Mouse (Mus musculus): ENCODE results near the gene Fam78b. TPM values are rescaled to one million over a fixed set of nuclear protein-coding genes. Genes with fewer than 3 reads are reported as not detected.

The Fam78b gene
- polyA plus RNA-seq, 1 experiment from 2014 or later, result 9.3 TPM

GRCm38 (mm10) chr1:167034435-167034834, 33.2 kb downstream of the Fam78b start:
- H3K27me3 ChIP-seq (replicated peaks), result no peaks in the 10 kb centered on the region
- WGBS, result 88% methylated on average over 1 of the region's 1 CpGs
- H3K9ac ChIP-seq (replicated peaks), result no peak overlapping the region
- peaks cover 14% of the 10 kb centered on the region for H3K4me1 ChIP-seq
- no peak for ATAC-seq (ENCODE audit: low FRiP score)
- H3K27ac ChIP-seq (replicated peaks), result no peak overlapping the region
- no peak overlapping the region for H3K4me3 ChIP-seq (replicated peaks)
- H3K9me3 ChIP-seq (replicated peaks), result no peaks in the 10 kb centered on the region
- H3K4me2 ChIP-seq, result no peak overlapping the region
- no peaks in the 10 kb centered on the region for H3K36me3 ChIP-seq

GRCm38 (mm10) chr1:167042558-167042957, 41.3 kb downstream of the Fam78b start:
- 92% methylated on average over 6 of the region's 6 CpGs for WGBS
- Histone ChIP-seq H3K4me2 (no peak overlapping the region), H3K27me3 (replicated peaks) (no peaks in the 10 kb centered on the region), H3K4me1 (peaks cover 26% of the 10 kb centered on the region), H3K4me3 (replicated peaks) (no peak overlapping the region), H3K9ac (replicated peaks) (no peak overlapping the region), H3K9me3 (replicated peaks) (no peaks in the 10 kb centered on the region), H3K27ac (replicated peaks) (no peak overlapping the region), H3K36me3 (no peaks in the 10 kb centered on the region)
- no peak for ATAC-seq (ENCODE audit: low FRiP score)

DNA sequence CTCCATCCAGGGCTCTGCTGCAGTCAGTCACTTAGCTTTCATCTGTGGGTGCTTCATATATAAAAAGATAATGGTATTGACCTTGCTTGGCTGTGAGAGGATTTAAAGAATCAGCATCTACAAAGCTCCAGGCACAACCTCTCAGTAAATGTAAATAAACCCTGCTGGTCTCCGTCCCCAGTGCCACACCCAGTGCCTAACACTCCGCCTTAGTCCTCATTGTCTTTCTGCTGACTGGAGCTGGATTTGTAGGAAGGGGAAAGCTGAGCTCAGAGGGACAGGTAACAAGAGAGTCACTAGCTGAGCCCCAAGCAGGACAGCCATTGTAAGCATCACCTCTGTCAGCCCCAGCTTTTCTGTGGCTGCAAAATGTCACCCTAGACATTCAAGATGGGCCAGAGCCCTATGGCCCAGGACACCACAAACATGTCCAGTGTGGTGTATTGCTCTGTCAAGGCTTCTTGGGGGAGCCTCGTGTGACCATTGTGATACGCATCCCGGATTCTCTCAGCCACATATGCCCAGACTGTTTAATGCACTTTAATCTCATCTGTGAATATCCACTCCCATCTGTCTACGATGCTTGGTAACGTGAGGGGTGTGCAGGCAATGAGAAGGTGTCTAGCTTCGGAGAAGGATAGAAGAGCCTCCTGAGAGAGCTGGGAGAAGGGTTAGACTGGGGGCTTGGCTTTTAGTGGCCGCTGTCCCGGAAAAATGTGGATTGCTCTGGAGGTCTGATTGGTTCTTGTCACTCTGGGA, 45.1 kb downstream of the Fam78b start:
- 0 out of 2 replicates have a peak overlapping the region, but pooled peaks have one; percentile 37 for H3K27ac ChIP-seq (replicated peaks)
- ATAC-seq (ENCODE audit: low FRiP score), result no peak
- H3K36me3 ChIP-seq, result no peaks in the 10 kb centered on the region
- peaks cover 41% of the 10 kb centered on the region for H3K4me1 ChIP-seq
- no peak overlapping the region for H3K9ac ChIP-seq (replicated peaks)
- WGBS, result 45% methylated on average over 10 of the region's 10 CpGs
- H3K27me3 ChIP-seq (replicated peaks), result no peaks in the 10 kb centered on the region
- H3K9me3 ChIP-seq (replicated peaks), result no peaks in the 10 kb centered on the region
- no peak overlapping the region for H3K4me3 ChIP-seq (replicated peaks)
- H3K4me2 ChIP-seq, result 0 out of 2 replicates have a peak overlapping the region, but pooled peaks have one; percentile 17

DNA sequence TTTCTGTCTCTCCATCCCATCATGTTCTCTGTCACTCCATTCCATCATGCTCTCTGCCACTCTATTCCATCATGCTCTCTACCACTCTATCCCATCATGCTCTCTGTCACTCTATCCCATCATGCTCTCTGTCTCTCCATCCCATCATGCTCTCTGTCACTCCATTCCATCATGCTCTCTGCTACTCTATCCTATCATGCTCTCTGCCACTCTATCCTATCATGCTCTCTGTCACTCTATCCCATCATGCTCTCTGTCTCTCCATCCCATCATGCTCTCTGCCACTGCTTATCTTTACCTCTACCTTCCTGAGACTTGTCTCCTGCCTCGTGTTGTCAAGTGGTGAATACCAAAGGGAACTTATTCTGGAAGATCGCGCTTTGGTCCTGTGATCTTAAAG, 49.6 kb downstream of the Fam78b start:
- no peak overlapping the region for H3K9ac ChIP-seq (replicated peaks)
- H3K4me3 ChIP-seq (replicated peaks), result no peak overlapping the region
- no peaks in the 10 kb centered on the region for H3K9me3 ChIP-seq (replicated peaks)
- H3K27me3 ChIP-seq (replicated peaks), result no peaks in the 10 kb centered on the region
- H3K4me1 ChIP-seq, result peaks cover 38% of the 10 kb centered on the region
- 92% methylated on average over 3 of the region's 3 CpGs for WGBS
- H3K27ac ChIP-seq (replicated peaks), result no peak overlapping the region
- ATAC-seq (ENCODE audit: low FRiP score), result no peak
- no peaks in the 10 kb centered on the region for H3K36me3 ChIP-seq
- no peak overlapping the region for H3K4me2 ChIP-seq

DNA sequence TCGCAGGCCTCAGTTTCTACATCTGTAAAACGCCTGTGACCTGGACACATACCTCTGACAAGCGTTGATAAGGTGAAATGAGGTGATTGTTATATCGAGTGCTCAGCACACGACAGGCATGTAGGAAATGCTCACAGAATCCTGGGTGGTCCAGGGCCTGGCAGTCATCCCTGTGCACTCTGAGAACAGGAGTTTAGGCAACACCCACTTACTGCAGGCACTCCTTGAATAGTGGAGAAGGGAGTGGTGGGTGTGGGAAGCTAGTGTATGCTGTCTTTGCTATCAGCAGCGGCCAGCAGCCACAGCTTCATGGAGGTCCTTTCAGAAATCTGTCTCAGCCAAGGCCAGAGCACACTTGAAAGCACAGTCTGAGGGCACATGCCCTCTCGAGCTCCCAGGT, 52.8 kb downstream of the Fam78b start:
- H3K4me1 ChIP-seq, result peaks cover 21% of the 10 kb centered on the region
- H3K4me3 ChIP-seq (replicated peaks), result no peak overlapping the region
- ATAC-seq (ENCODE audit: low FRiP score), result no peak
- no peaks in the 10 kb centered on the region for H3K36me3 ChIP-seq
- 89% methylated on average over 7 of the region's 7 CpGs for WGBS
- no peaks in the 10 kb centered on the region for H3K9me3 ChIP-seq (replicated peaks)
- no peaks in the 10 kb centered on the region for H3K27me3 ChIP-seq (replicated peaks)
- no peak overlapping the region for H3K4me2 ChIP-seq
- H3K27ac ChIP-seq (replicated peaks), result no peak overlapping the region
- no peak overlapping the region for H3K9ac ChIP-seq (replicated peaks)

DNA sequence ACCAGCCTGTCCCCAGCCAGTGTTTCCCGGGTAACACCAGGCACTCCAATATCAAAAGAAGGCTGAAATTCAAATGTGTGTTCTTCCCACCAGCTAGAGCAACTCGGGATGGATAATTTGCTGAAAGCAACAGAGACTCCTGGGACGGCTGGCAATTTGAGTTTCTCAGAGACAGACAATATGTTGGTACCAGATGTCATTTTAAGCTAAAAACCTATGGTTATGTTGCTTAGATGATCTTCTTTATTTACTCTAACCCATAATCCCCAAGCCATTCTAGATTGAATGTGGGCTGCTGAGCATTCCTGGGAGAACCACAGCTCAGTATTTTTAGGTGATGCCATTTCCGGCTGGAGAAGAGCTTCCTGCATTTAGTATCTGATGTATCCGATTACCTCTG, 56.3 kb downstream of the Fam78b start:
- H3K27me3 ChIP-seq (replicated peaks), result no peaks in the 10 kb centered on the region
- 46% methylated on average over 5 of the region's 5 CpGs for WGBS
- H3K4me1 ChIP-seq, result peaks cover 20% of the 10 kb centered on the region
- no peaks in the 10 kb centered on the region for H3K9me3 ChIP-seq (replicated peaks)
- no peaks in the 10 kb centered on the region for H3K36me3 ChIP-seq
- no peak overlapping the region for H3K27ac ChIP-seq (replicated peaks)
- ATAC-seq (ENCODE audit: low FRiP score), result no peak
- no peak overlapping the region for H3K4me2 ChIP-seq
- H3K4me3 ChIP-seq (replicated peaks), result no peak overlapping the region
- no peak overlapping the region for H3K9ac ChIP-seq (replicated peaks)

- H3K9me3 ChIP-seq (replicated peaks), result no peaks in the 10 kb centered on the region
- peaks cover 26% of the 10 kb centered on the region for H3K4me1 ChIP-seq
- no peak overlapping the region for H3K4me2 ChIP-seq
- no peak for ATAC-seq (ENCODE audit: low FRiP score)
- H3K4me3 ChIP-seq (replicated peaks), result no peak overlapping the region
- no peak overlapping the region for H3K27ac ChIP-seq (replicated peaks)
- H3K27me3 ChIP-seq (replicated peaks), result no peaks in the 10 kb centered on the region
- no peaks in the 10 kb centered on the region for H3K36me3 ChIP-seq
- no peak overlapping the region for H3K9ac ChIP-seq (replicated peaks)
- WGBS, result 59% methylated on average over 9 of the region's 9 CpGs
Measured at GRCm38 (mm10) chr1:167059550-167060285, 58.5 kb downstream of the Fam78b start.

DNA sequence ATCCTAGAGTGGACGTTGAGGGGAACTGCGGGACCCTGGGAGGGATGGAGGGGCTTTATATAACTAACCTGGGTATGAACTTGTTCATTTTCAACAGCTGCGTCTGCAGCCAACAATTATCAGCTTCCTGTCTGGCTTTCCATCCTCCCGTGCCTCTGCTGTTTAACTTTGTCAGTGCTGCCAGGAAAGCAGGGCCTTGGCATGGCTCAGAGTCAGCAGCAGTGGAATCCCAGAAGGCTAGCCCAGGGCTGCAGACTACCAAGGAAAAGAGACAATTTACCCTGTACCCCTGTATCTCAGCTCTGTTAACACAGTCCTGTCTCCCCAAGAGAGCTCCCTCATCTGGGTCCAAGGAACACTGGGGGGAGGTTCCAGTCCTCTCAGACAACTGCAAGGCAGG, 62.8 kb downstream of the Fam78b start:
- Histone ChIP-seq H3K27ac (replicated peaks) (0 out of 2 replicates have a peak overlapping the region, but pooled peaks have one; percentile 11), H3K4me3 (replicated peaks) (no peak overlapping the region), H3K4me1 (peaks cover 31% of the 10 kb centered on the region), H3K9ac (replicated peaks) (no peak overlapping the region), H3K36me3 (no peaks in the 10 kb centered on the region), H3K4me2 (no peak overlapping the region), H3K27me3 (replicated peaks) (no peaks in the 10 kb centered on the region), H3K9me3 (replicated peaks) (no peaks in the 10 kb centered on the region)
- ATAC-seq (ENCODE audit: low FRiP score), result no peak
- WGBS, result 63% methylated on average over 4 of the region's 4 CpGs

DNA sequence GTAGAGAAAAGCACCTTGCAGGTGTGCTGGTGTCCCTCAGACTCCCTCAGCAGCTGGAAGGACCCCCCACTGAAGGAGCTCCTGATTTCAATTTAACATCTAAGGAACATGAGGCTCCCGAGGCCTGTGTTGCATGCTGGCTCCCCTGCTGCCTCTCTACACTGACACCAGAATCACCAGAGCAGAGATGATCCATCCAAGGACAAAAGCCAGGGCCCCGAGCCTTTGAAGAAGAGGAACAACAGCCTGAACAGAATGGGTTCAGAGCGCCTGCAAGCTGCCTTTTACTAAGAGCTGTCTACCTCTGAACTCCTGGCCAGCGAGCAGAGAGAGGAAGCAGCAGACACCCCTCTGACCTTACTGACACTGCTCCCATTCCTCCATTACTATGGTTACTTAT, 64.3 kb downstream of the Fam78b start:
- H3K27ac ChIP-seq (replicated peaks), result no peak overlapping the region
- peaks cover 30% of the 10 kb centered on the region for H3K4me1 ChIP-seq
- WGBS, result 32% methylated on average over 4 of the region's 4 CpGs

GRCm38 (mm10) chr1:167065986-167066385, 64.8 kb downstream of the Fam78b start:
- H3K27ac ChIP-seq (replicated peaks), result no peak overlapping the region
- no peaks in the 10 kb centered on the region for H3K36me3 ChIP-seq
- H3K9me3 ChIP-seq (replicated peaks), result no peaks in the 10 kb centered on the region
- no peak overlapping the region for H3K9ac ChIP-seq (replicated peaks)
- peaks cover 30% of the 10 kb centered on the region for H3K4me1 ChIP-seq
- WGBS, result 56% methylated on average over 10 of the region's 10 CpGs
- no peak overlapping the region for H3K4me3 ChIP-seq (replicated peaks)
- no peak overlapping the region for H3K4me2 ChIP-seq
- no peaks in the 10 kb centered on the region for H3K27me3 ChIP-seq (replicated peaks)
- ATAC-seq (ENCODE audit: low FRiP score), result no peak

More for the DNA sequence above, 64.3 kb downstream of the Fam78b start:
- no peaks in the 10 kb centered on the region for H3K9me3 ChIP-seq (replicated peaks)
- no peak overlapping the region for H3K4me2 ChIP-seq
- no peak for ATAC-seq (ENCODE audit: low FRiP score)
- H3K27me3 ChIP-seq (replicated peaks), result no peaks in the 10 kb centered on the region
- H3K4me3 ChIP-seq (replicated peaks), result no peak overlapping the region
- no peaks in the 10 kb centered on the region for H3K36me3 ChIP-seq
- H3K9ac ChIP-seq (replicated peaks), result no peak overlapping the region

- Histone ChIP-seq H3K27me3 (replicated peaks) (no peaks in the 10 kb centered on the region), H3K36me3 (no peaks in the 10 kb centered on the region), H3K4me1 (peaks cover 30% of the 10 kb centered on the region), H3K4me2 (no peak overlapping the region), H3K4me3 (replicated peaks) (no peak overlapping the region), H3K27ac (replicated peaks) (peak overlapping the region; percentile 34), H3K9me3 (replicated peaks) (no peaks in the 10 kb centered on the region), H3K9ac (replicated peaks) (no peak overlapping the region)
- peak; percentile 55 for ATAC-seq (ENCODE audit: low FRiP score)
- WGBS, result 40% methylated on average over 9 of the region's 9 CpGs
Measured at GRCm38 (mm10) chr1:167066933-167067341, 65.7 kb downstream of the Fam78b start.

- Histone ChIP-seq H3K27ac (replicated peaks) (no peak overlapping the region), H3K4me2 (no peak overlapping the region), H3K4me1 (peaks cover 20% of the 10 kb centered on the region), H3K36me3 (no peaks in the 10 kb centered on the region), H3K9ac (replicated peaks) (no peak overlapping the region), H3K4me3 (replicated peaks) (no peak overlapping the region), H3K27me3 (replicated peaks) (no peaks in the 10 kb centered on the region), H3K9me3 (replicated peaks) (no peaks in the 10 kb centered on the region)
- ATAC-seq (ENCODE audit: low FRiP score), result no peak
- 46% methylated on average over 9 of the region's 9 CpGs for WGBS
Measured at GRCm38 (mm10) chr1:167069741-167070140, 68.5 kb downstream of the Fam78b start.
